Mouse (Mus musculus): Measurements from ENCODE around the gene Polr2h. TPM values are rescaled to one million over a fixed set of nuclear protein-coding genes. Genes with fewer than 3 reads are reported as not detected.

The Polr2h gene
- polyA plus RNA-seq, 1 experiment from 2014 or later, result 58.4 TPM

DNA sequence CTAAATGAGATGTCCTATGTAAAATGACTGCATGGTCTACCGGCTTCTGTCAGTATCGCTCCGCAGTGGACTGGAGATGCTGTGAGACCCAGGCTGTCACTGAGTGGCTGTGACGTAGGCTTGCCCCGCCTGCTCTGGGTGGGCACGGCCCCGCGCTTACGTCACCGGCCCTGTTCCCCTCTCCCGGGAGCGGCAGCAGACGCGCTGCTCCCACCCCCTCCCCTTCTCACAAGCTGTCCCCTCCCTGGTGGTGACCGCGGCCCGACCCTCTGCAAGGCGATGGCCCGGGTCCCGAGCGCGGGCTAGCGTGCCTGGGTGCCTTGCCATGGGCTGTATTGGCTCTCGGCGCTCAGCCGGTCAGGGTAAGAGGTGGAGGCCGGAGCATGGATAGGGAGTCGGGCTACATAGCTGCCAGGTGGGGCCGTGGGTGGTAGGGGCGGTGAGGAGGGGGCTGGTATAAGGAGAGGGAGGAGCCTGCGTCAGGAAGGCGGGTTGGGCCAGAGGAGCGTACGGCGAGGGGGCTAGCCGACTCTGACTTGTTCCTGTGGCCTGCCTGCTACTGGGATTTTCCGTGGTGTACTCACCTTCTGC lies 24.3 kb upstream of the Polr2h start, which contains the start of gene Fam131a:
Gene Fam131a (plus strand): TSS at position 131 of the 591 bp plus-strand sequence.
- Histone ChIP-seq H3K27ac (replicated peaks in 1 of 2; ENCODE audit: control insufficient read depth in 1 of 2, insufficient read depth in 1 of 2, low read depth in 2 of 2, low read length in 2 of 2) (peak within 1 kb of the TSS; percentile 75), H3K27me3 (ENCODE audit: control insufficient read depth, insufficient read depth, low read length) (no peaks in the 10 kb centered on the region), H3K9ac (ENCODE audit: low read length) (peak within 1 kb of the TSS; percentile 77), H3K4me3 (ENCODE audit: control insufficient read depth in 1 of 2, insufficient read depth in 1 of 2, low read depth in 1 of 2, low read length in 2 of 2) (peak within 1 kb of the TSS; percentile 63 to 75), H3K36me3 (ENCODE audit: control insufficient read depth, insufficient read depth, low read length) (peaks cover 45% of the 10 kb centered on the region), H3K9me3 (ENCODE audit: control insufficient read depth, low read length) (no peaks in the 10 kb centered on the region), H3K4me2 (ENCODE audit: low read length) (peak within 1 kb of the TSS; percentile 80), H3K4me1 (ENCODE audit: control insufficient read depth in 2 of 2, insufficient read depth in 2 of 2, low read length in 2 of 2) (peaks cover 18 to 19% of the 10 kb centered on the region in 2 experiments)
- peak; percentile 89 for ATAC-seq (ENCODE audit: insufficient number of reproducible peaks, insufficient read depth, low FRiP score, low read depth)
- under 1% methylated on average over 37 of the region's 37 CpGs for WGBS

DNA sequence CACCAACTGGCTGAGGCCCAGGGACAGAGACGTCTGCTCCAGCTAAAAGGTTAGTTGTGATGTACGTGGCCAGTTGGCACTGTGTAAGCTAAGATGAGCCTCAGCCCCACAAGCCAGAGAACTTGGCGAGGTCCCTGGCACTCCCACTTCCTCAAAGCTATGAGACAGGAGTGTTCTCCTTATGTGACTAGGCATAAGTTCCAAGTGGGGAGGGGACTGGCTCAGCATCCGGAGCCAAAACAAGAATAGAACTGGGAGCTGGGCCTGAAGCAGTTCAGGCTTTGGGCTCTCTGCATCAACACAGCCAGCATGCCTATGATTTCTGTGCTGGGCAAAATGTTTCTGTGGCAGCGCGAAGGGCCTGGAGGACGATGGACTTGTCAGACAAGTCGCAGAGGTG lies 22.7 kb upstream of the Polr2h start:
- ATAC-seq (ENCODE audit: insufficient number of reproducible peaks, insufficient read depth, low FRiP score, low read depth), result no peak
- H3K9me3 ChIP-seq (ENCODE audit: control insufficient read depth, low read length), result no peaks in the 10 kb centered on the region
- WGBS, result 66% methylated on average over 8 of the region's 8 CpGs
- peaks cover 18 to 19% of the 10 kb centered on the region in 2 experiments for H3K4me1 ChIP-seq (ENCODE audit: control insufficient read depth in 2 of 2, insufficient read depth in 2 of 2, low read length in 2 of 2)
- H3K4me2 ChIP-seq (ENCODE audit: low read length), result peak overlapping the region; percentile 65
- H3K27me3 ChIP-seq (ENCODE audit: control insufficient read depth, insufficient read depth, low read length), result no peaks in the 10 kb centered on the region
- H3K27ac ChIP-seq (replicated peaks in 1 of 2; ENCODE audit: control insufficient read depth in 1 of 2, insufficient read depth in 1 of 2, low read depth in 2 of 2, low read length in 2 of 2), result peak overlapping the region; percentile 34 to 72; a peak in 2 of 4 replicates
- H3K9ac ChIP-seq (ENCODE audit: low read length), result 0 out of 2 replicates have a peak overlapping the region, but pooled peaks have one; percentile 62
- H3K36me3 ChIP-seq (ENCODE audit: control insufficient read depth, insufficient read depth, low read length), result peaks cover 43% of the 10 kb centered on the region
- peak overlapping the region; percentile 0 to 37; a peak in 1 of 4 replicates for H3K4me3 ChIP-seq (ENCODE audit: control insufficient read depth in 1 of 2, insufficient read depth in 1 of 2, low read depth in 1 of 2, low read length in 2 of 2)

DNA sequence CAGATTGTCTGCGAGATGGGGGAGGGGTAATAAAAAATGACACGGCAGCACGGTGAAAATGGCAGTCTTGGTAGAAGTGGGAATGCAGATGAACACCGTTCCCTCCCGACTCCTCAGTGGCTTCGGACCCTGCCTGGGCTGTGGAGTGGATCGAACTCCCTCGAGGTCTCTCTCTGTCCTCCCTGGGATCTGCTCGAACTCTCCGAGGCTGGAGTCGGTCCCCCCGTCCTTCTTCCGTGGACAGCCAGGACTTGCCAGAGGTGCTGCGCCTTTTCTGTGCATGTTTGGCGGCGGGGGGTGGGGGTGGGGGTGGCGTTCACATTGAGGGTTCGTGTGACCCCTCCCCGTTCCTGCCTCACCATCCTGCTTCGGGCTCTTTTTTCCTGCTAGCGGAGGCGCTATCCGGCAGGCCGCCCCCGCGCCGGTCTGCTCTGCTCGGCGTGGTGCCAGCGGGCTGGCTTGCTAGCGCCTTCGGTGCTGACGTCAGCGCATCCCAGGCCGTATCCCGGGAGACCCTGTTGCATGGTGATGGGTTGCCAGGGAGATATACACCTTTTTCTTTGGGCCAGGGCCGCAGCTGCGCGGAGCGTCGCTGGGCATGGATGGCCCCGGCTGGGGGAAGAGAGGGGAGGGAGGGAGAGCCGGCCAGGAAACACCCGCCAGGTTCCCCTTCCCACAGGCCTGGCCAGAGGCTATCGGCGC lies 21.7 kb upstream of the Polr2h start:
- H3K27ac ChIP-seq (replicated peaks in 1 of 2; ENCODE audit: control insufficient read depth in 1 of 2, insufficient read depth in 1 of 2, low read depth in 2 of 2, low read length in 2 of 2), result peak overlapping the region; percentile 33 to 72; a peak in 3 of 4 replicates
- peak; percentile 74 for ATAC-seq (ENCODE audit: insufficient number of reproducible peaks, insufficient read depth, low FRiP score, low read depth)
- H3K9ac ChIP-seq (ENCODE audit: low read length), result peak overlapping the region; percentile 62
- H3K4me1 ChIP-seq (ENCODE audit: control insufficient read depth in 2 of 2, insufficient read depth in 2 of 2, low read length in 2 of 2), result peaks cover 18 to 19% of the 10 kb centered on the region in 2 experiments
- peak overlapping the region; percentile 65 for H3K4me2 ChIP-seq (ENCODE audit: low read length)
- H3K36me3 ChIP-seq (ENCODE audit: control insufficient read depth, insufficient read depth, low read length), result peaks cover 38% of the 10 kb centered on the region
- WGBS, result 3% methylated on average over 46 of the region's 46 CpGs
- no peaks in the 10 kb centered on the region for H3K9me3 ChIP-seq (ENCODE audit: control insufficient read depth, low read length)
- peak overlapping the region; percentile 32 to 37 for H3K4me3 ChIP-seq (ENCODE audit: control insufficient read depth in 1 of 2, insufficient read depth in 1 of 2, low read depth in 1 of 2, low read length in 2 of 2)
- H3K27me3 ChIP-seq (ENCODE audit: control insufficient read depth, insufficient read depth, low read length), result no peaks in the 10 kb centered on the region

DNA sequence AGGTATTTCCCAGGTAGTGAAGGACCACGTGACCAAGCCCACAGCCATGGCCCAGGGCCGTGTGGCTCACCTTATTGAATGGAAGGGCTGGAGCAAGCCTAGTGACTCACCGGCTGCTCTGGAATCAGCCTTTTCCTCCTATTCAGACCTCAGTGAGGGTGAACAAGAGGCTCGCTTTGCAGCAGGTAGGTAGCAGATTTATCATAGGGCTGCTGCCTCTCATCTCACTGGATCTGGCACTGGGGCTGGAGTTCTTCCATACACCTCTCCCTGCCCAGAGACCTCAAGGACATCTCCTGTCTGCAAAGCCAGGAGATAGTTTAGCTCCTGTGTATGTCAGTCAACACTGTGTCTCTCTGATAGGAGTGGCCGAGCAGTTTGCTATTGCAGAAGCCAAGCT lies 18.2 kb upstream of the Polr2h start:
- H3K27me3 ChIP-seq (ENCODE audit: control insufficient read depth, insufficient read depth, low read length), result no peaks in the 10 kb centered on the region
- no peaks in the 10 kb centered on the region for H3K9me3 ChIP-seq (ENCODE audit: control insufficient read depth, low read length)
- no peak overlapping the region for H3K4me3 ChIP-seq (ENCODE audit: control insufficient read depth in 1 of 2, insufficient read depth in 1 of 2, low read depth in 1 of 2, low read length in 2 of 2)
- no peak for ATAC-seq (ENCODE audit: insufficient number of reproducible peaks, insufficient read depth, low FRiP score, low read depth)
- 65% methylated on average over 5 of the region's 5 CpGs for WGBS
- H3K9ac ChIP-seq (ENCODE audit: low read length), result no peak overlapping the region
- peaks cover 19% of the 10 kb centered on the region for H3K36me3 ChIP-seq (ENCODE audit: control insufficient read depth, insufficient read depth, low read length)
- no peak overlapping the region for H3K4me2 ChIP-seq (ENCODE audit: low read length)
- H3K4me1 ChIP-seq (ENCODE audit: control insufficient read depth in 2 of 2, insufficient read depth in 2 of 2, low read length in 2 of 2), result peaks cover 26 to 31% of the 10 kb centered on the region in 2 experiments
- no peak overlapping the region for H3K27ac ChIP-seq (replicated peaks in 1 of 2; ENCODE audit: control insufficient read depth in 1 of 2, insufficient read depth in 1 of 2, low read depth in 2 of 2, low read length in 2 of 2)

DNA sequence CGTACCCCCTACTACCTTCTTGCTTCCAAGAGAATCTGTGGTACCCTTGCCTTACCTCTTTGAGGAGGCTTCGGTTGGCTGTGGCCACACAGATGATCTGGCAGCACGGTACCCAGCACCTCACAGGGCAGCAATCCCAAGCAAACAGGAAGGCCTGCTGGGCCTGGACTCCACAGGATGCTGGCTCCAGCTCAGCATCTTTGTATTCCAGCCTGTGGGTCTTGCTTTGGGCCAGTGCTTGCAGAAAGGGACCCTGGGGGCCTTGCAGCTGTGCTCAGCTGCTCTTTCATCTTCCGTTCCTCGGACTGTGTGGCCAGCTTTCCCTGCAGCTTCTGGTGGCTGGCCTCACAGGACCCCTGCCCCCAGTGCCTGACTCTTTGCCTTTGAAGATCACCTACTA lies 17.4 kb upstream of the Polr2h start:
- Histone ChIP-seq H3K4me2 (ENCODE audit: low read length) (no peak overlapping the region), H3K27ac (replicated peaks in 1 of 2; ENCODE audit: control insufficient read depth in 1 of 2, insufficient read depth in 1 of 2, low read depth in 2 of 2, low read length in 2 of 2) (no peak overlapping the region), H3K4me1 (ENCODE audit: control insufficient read depth in 2 of 2, insufficient read depth in 2 of 2, low read length in 2 of 2) (peaks cover 20 to 24% of the 10 kb centered on the region in 2 experiments), H3K9ac (ENCODE audit: low read length) (no peak overlapping the region), H3K36me3 (ENCODE audit: control insufficient read depth, insufficient read depth, low read length) (peaks cover 19% of the 10 kb centered on the region), H3K27me3 (ENCODE audit: control insufficient read depth, insufficient read depth, low read length) (no peaks in the 10 kb centered on the region), H3K4me3 (ENCODE audit: control insufficient read depth in 1 of 2, insufficient read depth in 1 of 2, low read depth in 1 of 2, low read length in 2 of 2) (no peak overlapping the region), H3K9me3 (ENCODE audit: control insufficient read depth, low read length) (no peaks in the 10 kb centered on the region)
- WGBS, result 52% methylated on average over 5 of the region's 5 CpGs
- no peak for ATAC-seq (ENCODE audit: insufficient number of reproducible peaks, insufficient read depth, low FRiP score, low read depth)

DNA sequence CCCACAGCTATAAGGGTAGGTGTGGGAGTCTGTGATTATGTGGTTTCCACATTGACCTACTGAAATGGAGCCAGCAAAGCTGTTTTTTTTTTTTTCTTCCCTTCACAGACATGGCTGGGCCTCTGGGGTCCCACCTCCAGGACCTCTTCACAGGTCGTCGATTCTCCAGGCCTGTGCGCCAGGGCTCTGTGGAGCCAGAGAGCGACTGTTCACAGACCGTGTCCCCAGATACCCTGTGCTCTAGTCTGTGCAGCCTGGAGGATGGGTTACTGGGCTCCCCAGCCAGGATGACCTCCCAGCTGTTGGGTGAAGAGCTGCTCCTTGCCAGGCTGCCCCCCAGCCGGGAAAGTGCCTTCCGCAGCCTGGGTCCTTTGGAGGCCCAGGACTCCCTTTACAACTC lies 16.1 kb upstream of the Polr2h start:
- no peak for ATAC-seq (ENCODE audit: insufficient number of reproducible peaks, insufficient read depth, low FRiP score, low read depth)
- Histone ChIP-seq H3K36me3 (ENCODE audit: control insufficient read depth, insufficient read depth, low read length) (peaks cover 19% of the 10 kb centered on the region), H3K4me1 (ENCODE audit: control insufficient read depth in 2 of 2, insufficient read depth in 2 of 2, low read length in 2 of 2) (peaks cover 13 to 17% of the 10 kb centered on the region in 2 experiments), H3K4me2 (ENCODE audit: low read length) (no peak overlapping the region), H3K9ac (ENCODE audit: low read length) (no peak overlapping the region), H3K4me3 (ENCODE audit: control insufficient read depth in 1 of 2, insufficient read depth in 1 of 2, low read depth in 1 of 2, low read length in 2 of 2) (no peak overlapping the region), H3K27me3 (ENCODE audit: control insufficient read depth, insufficient read depth, low read length) (no peaks in the 10 kb centered on the region), H3K27ac (replicated peaks in 1 of 2; ENCODE audit: control insufficient read depth in 1 of 2, insufficient read depth in 1 of 2, low read depth in 2 of 2, low read length in 2 of 2) (no peak overlapping the region), H3K9me3 (ENCODE audit: control insufficient read depth, low read length) (no peaks in the 10 kb centered on the region)
- 58% methylated on average over 7 of the region's 7 CpGs for WGBS

DNA sequence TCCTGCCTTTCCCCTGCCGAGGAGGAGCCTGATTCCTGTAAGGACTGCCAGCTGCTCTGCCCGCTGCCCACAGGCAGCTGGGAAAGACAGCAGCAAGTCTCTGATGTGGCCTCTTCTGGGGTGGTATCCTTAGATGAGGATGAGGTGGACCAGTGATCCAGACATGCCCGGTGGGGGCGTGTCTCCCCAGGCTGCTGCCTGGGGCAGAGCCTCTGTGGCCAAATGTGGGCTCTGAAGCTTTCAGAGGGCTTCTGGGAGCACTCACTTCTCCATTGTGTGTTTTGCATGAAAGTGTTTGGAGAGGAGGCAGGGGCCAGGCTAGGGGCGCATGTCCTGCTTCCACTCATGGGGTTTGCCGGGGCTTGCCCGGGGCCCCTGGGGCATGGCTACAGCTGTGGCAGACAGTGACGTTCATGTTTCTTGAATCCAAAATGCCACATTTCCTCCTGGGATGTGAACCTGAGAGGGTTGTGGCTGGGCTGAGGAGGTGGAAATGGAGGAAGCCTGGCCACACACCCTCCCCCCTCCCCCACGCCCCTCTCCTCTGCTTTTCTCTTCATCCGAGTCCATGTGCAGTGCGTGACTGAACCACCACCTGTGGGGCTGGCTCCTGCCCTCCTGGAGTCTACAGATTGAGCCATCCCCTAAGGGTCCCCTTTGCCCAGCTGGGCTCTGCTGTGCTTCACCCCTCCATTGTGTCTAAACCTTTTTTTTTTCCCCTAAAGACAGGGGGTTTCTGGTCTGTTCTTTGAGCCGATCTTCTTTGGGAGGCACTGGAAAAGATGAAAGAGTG lies 15.5 kb upstream of the Polr2h start:
- ATAC-seq (ENCODE audit: insufficient number of reproducible peaks, insufficient read depth, low FRiP score, low read depth), result no peak
- WGBS, result 49% methylated on average over 12 of the region's 12 CpGs
- H3K4me2 ChIP-seq (ENCODE audit: low read length), result peak overlapping the region; percentile 6; the same call in 1 of the 2 replicates

More for the DNA sequence above, 15.5 kb upstream of the Polr2h start:
- H3K27me3 ChIP-seq (ENCODE audit: control insufficient read depth, insufficient read depth, low read length), result no peaks in the 10 kb centered on the region
- H3K9me3 ChIP-seq (ENCODE audit: control insufficient read depth, low read length), result no peaks in the 10 kb centered on the region
- H3K9ac ChIP-seq (ENCODE audit: low read length), result peak overlapping the region; percentile 59
- H3K4me3 ChIP-seq (ENCODE audit: control insufficient read depth in 1 of 2, insufficient read depth in 1 of 2, low read depth in 1 of 2, low read length in 2 of 2), result no peak overlapping the region
- peak overlapping the region; percentile 2 to 16; a peak in 1 of 4 replicates for H3K27ac ChIP-seq (replicated peaks in 1 of 2; ENCODE audit: control insufficient read depth in 1 of 2, insufficient read depth in 1 of 2, low read depth in 2 of 2, low read length in 2 of 2)
- H3K36me3 ChIP-seq (ENCODE audit: control insufficient read depth, insufficient read depth, low read length), result peaks cover 20% of the 10 kb centered on the region
- H3K4me1 ChIP-seq (ENCODE audit: control insufficient read depth in 2 of 2, insufficient read depth in 2 of 2, low read length in 2 of 2), result peaks cover 13 to 16% of the 10 kb centered on the region in 2 experiments
